Mouse (Mus musculus) stomach, postnatal 0 days (tissue): ENCODE results near the gene Fam107b.

Source experiments
- CTCF ChIP-seq: IDR thresholded peaks from 2 replicates; pipeline ENCODE4 v1.5.1; 2016; ENCODE audit warnings: antibody characterized with exemption, low read depth, mild to moderate bottlenecking, moderate library complexity
- EP300 ChIP-seq: optimal IDR thresholded peaks from 2 replicates; pipeline ENCODE3; 2016; ENCODE audit warnings: antibody characterized with exemption

GRCm38 (mm10) chr2:3576346-3576745, 6.1 kb downstream of the Fam107b start:
- TF ChIP-seq CTCF = no peak
- TF ChIP-seq EP300 = no peak
